Mouse (Mus musculus) testis, adult 2 months (tissue): ENCODE measurements around the gene Arl5c. TPM values are rescaled to one million over a fixed set of nuclear protein-coding genes. Genes with fewer than 3 reads are reported as not detected.
"Not testable (repeated sequence)": the region's sequence is repeated elsewhere in the genome, so short reads cannot be mapped to it uniquely, and the experiment has no call there.

Experiments
- H3K27ac ChIP-seq: fragments of 200-500 bp; 2 replicates; pipeline ENCODE4 v1.5.1; 2012; ENCODE audit warnings: low read depth, low read length; ENCODE audit not compliant: control insufficient read depth, insufficient read depth
- H3K27me3 ChIP-seq: fragments of 200-500 bp; 2 replicates; pipeline ENCODE4 v1.6.1; 2012; ENCODE audit warnings: mild to moderate bottlenecking, low read length, moderate library complexity; ENCODE audit not compliant: control insufficient read depth, insufficient read depth
- H3K36me3 ChIP-seq: fragments of 200-500 bp; 2 replicates; pipeline ENCODE4 v1.6.1; 2012; ENCODE audit warnings: mild to moderate bottlenecking, low read length; ENCODE audit not compliant: control insufficient read depth, insufficient read depth
- H3K4me1 ChIP-seq: fragments of 200-500 bp; 2 replicates; pipeline ENCODE4 v1.6.1; 2012; ENCODE audit warnings: low read length; ENCODE audit not compliant: control insufficient read depth, insufficient read depth
- H3K4me3 ChIP-seq: fragments of 200-500 bp; 2 replicates; pipeline ENCODE4 v1.5.1; 2012; ENCODE audit warnings: low read depth, mild to moderate bottlenecking, low read length, moderate library complexity, mixed read lengths; ENCODE audit not compliant: control insufficient read depth
- CTCF ChIP-seq: fragments of 200-500 bp; IDR thresholded peaks from 2 replicates; pipeline ENCODE4 v1.5.1; 2012; ENCODE audit warnings: low read depth, mild to moderate bottlenecking, inconsistent platforms, low read length, moderate library complexity; ENCODE audit not compliant: control insufficient read depth, insufficient read depth, insufficient replicate concordance
- POLR2A ChIP-seq: fragments of 200-500 bp; IDR thresholded peaks from 2 replicates; pipeline ENCODE4 v1.6.1; 2012; ENCODE audit warnings: low read depth, mild to moderate bottlenecking, inconsistent platforms, low read length, moderate library complexity; ENCODE audit not compliant: control insufficient read depth
- polyA plus RNA-seq: library from polyadenylated mRNA; depleted of rRNA; stranded (reverse); fragments of >200 nt; gene quantifications from 2 replicates; pipeline ENCODE4 v1.2.3, GENCODE M21; 2012

Arl5c gene
- polyA plus RNA-seq, 1 experiment = 0.44 TPM

DNA sequence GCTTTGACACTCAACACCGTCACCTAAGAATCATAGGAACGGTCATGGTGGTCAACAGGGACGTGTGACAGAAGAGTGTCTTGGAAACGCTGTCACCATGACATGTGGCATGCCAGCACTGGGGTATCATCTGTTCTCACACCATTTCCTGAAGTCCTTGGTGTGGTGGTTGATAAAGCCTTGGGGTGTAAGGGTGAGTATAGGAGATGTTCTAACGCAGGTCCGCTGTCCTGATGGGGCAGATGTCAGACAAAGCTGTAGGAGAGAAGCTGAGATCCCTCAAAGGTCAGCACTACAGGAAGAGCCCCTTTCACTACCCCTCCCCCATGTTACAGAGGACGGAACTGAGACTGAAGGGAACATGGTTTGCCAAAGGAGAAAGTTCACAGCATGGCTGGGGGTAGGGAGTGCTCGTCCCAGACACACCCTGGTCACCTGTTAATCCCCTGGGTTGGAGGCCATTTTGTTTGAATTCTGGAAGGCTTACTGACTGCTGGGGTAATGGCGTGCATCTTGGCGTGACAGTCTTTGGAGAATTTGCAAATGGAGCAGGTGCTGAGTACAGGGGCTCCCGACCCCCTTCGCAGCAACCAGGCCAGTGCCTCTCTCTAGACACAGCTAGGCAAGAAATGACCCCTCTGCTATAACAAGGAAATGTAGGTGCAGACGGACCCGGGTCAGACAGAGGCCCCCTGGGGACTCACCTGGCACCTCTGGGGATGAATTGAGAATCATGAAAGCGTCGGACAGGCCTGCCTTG, 42.6 kb downstream of the Arl5c start:
- Histone ChIP-seq H3K36me3 (peaks cover 2% of the 10 kb centered on the region; the same call in 1 of the 2 replicates), H3K4me3 (no peak overlapping the region), H3K27me3 (no peaks in the 10 kb centered on the region), H3K4me1 (peaks cover 2% of the 10 kb centered on the region; the same call in 1 of the 2 replicates), H3K27ac (no peak overlapping the region)
- no peak for TF ChIP-seq CTCF
- TF ChIP-seq POLR2A = no peak

DNA sequence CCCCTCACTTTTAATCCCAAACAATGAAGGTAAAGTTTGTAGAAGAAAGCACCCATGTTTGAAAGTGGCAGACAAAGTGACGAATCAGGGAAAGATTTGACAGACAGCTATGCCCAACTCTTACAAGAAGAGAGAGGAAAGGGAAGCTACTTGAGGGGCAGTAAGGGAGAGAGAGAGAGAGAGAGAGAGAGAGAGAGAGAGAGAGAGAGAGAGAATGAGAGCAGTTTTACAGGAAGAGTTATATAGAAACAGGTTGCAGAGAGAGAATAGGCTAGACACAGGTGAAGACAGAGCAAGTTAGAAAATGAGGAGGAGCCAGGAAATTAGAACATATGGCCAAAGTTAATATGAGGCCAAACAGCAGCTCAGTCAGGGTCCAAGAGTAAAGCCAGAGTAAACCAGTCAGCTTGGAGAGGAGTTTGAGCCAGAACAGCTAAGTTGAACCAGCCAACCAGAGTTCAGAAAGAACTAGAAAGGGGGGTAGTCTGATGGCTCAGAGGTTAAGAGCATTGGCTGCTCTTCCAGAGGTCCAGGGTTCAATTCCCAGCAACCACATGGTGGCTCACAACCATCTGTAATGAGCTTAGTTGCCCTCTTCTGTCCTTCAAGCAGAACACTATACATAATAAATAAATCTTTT, 43.5 kb downstream of the Arl5c start:
- TF ChIP-seq CTCF (no peak), POLR2A (no peak)
- Histone ChIP-seq H3K4me1 (peaks cover 2% of the 10 kb centered on the region; the same call in 1 of the 2 replicates), H3K27ac (no peak overlapping the region), H3K36me3 (peaks cover 2% of the 10 kb centered on the region; the same call in 1 of the 2 replicates), H3K4me3 (no peak overlapping the region), H3K27me3 (no peaks in the 10 kb centered on the region)

DNA sequence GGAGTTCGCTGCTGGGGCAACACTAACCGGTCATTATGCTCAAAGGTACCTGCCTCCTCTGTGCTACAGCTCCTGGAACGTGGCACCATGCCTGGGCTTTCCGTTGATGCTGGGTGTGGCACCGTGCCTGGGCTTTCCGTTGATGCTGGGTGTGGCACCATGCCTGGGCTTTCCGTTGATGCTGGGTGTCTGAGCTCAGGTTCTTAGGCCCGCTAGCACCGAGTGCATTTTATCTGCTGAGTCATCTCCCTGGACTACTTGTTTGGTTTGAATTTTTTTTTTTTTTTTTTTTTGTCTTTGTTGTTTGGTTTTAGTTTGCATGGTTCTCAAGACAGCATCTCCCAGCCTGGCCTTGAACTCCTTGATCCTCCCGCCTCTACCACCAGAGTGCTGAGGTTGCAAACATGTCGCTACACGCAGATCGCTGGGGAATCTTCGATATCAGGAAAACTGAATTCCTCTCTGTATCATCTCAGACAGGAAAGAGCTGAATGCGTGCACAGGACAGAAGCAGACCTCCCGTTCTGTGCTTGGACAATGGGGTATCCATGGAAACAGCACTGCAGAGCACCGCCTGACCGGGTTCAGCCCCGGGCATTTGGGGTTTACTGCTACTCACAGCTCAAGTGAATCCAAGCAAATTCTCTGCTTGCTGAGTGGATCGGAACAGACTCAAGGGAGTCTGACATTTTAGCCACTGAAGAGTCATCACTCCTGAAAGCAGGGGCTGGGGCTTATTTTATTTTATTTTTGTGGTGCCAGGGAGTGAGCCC, 46.1 kb downstream of the Arl5c start:
- no peaks in the 10 kb centered on the region; the same call in 1 of the 2 replicates for H3K4me1 ChIP-seq
- H3K27me3 ChIP-seq = no peaks in the 10 kb centered on the region
- no peak overlapping the region for H3K4me3 ChIP-seq
- no peak overlapping the region for H3K27ac ChIP-seq
- peaks cover 2% of the 10 kb centered on the region; the same call in 1 of the 2 replicates for H3K36me3 ChIP-seq
- no peak for TF ChIP-seq CTCF
- no peak for TF ChIP-seq POLR2A

DNA sequence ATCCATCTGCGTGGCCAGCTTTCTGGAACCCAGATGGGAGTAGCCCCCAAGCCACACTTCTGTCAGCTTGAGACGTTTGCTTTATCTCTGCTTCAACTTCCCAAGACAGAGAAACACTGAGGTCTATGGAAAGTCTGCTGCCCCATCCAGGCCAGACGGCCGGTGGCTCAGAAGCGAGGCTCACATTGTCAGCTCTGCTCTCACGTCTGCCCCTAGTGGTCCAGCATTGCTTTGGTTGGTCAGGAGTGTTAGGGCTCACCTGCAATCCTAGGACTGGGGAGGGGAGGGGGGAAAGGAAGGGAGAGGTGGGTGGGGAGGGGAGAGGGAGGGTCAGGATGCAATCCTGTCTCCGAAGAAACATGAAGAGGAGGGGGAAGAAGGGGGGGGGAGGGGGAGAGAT, 48.6 kb downstream of the Arl5c start:
- Histone ChIP-seq H3K4me3 (no peak overlapping the region), H3K27ac (no peak overlapping the region), H3K4me1 (no peaks in the 10 kb centered on the region; the same call in 1 of the 2 replicates), H3K36me3 (no peaks in the 10 kb centered on the region), H3K27me3 (no peaks in the 10 kb centered on the region)
- TF ChIP-seq POLR2A (no peak), CTCF (peak; percentile 53; the same call in 1 of the 2 replicates)

DNA sequence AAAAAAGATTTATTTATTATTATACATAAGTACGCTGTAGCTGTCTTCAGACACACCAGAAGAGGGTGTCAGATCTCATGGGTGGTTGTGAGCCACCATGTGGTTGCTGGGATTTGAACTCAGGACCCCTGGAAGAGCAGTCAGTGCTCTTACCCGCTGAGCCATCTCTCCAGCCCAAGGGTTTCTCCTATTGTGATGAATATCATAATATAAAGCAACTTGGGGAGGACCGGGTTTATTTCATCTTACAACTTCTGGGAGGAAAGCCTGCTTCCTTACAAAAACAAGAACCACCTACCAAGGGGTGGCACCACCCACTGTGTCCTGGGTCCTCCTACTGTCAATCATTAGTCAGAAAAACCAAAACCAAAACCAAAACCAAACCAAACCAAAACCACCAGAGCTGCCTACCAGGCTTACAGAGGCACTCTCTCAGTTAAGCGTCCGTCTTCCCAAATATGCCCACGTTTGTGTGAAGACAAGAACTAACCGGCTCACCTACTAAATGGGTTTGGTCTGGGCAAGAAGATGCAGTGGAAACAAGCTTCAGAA, 50.2 kb downstream of the Arl5c start:
- not testable (repeated sequence) for H3K36me3 ChIP-seq, H3K4me1 ChIP-seq, H3K27ac ChIP-seq, H3K27me3 ChIP-seq, H3K4me3 ChIP-seq

DNA sequence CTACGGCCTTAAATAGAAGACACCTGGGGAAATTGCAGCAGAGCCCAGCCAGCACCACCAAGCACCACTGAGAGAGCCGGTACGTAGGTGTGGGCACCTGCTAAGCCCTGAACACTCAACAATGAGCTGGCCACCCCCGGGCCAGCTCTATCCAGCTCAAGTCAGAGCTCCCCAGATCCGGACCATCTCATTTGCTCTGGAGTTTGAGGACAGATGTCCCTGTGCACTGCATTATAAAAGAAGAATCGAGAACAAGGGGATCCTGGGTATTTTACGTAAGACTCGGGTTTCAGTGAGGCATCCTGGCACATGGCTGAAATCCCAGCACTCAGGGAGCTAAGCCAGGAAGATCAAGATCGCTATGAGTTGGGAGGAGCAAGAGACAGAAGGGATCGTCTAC, 51.0 kb downstream of the Arl5c start:
- H3K27me3 ChIP-seq = no peaks in the 10 kb centered on the region
- TF ChIP-seq POLR2A (no peak), CTCF (no peak)
- H3K4me1 ChIP-seq = no peaks in the 10 kb centered on the region; the same call in 1 of the 2 replicates
- no peaks in the 10 kb centered on the region for H3K36me3 ChIP-seq
- H3K27ac ChIP-seq = no peak overlapping the region
- no peak overlapping the region for H3K4me3 ChIP-seq

DNA sequence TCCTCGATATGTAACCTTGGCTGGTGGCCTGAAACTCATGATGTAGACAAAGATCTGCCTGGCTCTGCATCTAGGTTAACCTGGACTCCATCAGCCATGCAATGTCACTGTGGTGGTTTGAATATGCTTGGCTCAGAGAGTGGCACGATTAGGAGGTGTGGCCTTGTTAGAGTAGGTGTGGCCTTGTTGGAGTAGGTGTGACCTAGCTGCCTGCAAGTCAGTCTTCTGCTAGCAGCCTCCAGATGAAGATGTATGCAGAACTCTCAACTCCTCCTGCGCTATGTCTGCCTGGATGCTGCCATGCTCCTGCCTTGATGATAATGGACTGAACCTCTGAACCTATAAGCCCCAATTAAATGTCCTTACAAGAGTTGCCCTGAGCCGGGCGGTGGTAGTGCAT, 52.7 kb downstream of the Arl5c start:
- no peaks in the 10 kb centered on the region for H3K27me3 ChIP-seq
- H3K27ac ChIP-seq = no peak overlapping the region
- H3K4me1 ChIP-seq = no peaks in the 10 kb centered on the region
- no peaks in the 10 kb centered on the region for H3K36me3 ChIP-seq
- H3K4me3 ChIP-seq = no peak overlapping the region
- no peak for TF ChIP-seq CTCF
- no peak for TF ChIP-seq POLR2A
